Mouse (Mus musculus) neural tube, embryonic 14.5 days (tissue): Measurements from ENCODE around the gene Muc1. TPM values are rescaled to one million over a fixed set of nuclear protein-coding genes. Genes with fewer than 3 reads are reported as not detected.

Source experiments
- ATAC-seq: fragments of 200-750 bp; cut with Nextera tagmentation; 2 replicates; pipeline ENCODE4 v1.8.0; 2017; ENCODE audit warnings: low read depth, mild to moderate bottlenecking, moderate TSS enrichment, moderate library complexity
- H3K27ac ChIP-seq: fragments of 300-500 bp; sonication (generic); 2 replicates; pipeline ENCODE4 v1.5.1; 2014; ENCODE audit warnings: low read depth, mild to moderate bottlenecking, control low read depth, low read length, moderate library complexity, mixed read lengths
- H3K27me3 ChIP-seq: fragments of 300-500 bp; sonication (generic); 2 replicates; pipeline ENCODE4 v1.6.1; 2014; ENCODE audit warnings: low read length; ENCODE audit not compliant: control insufficient read depth, insufficient read depth
- H3K36me3 ChIP-seq: fragments of 300-500 bp; sonication (generic); 2 replicates; pipeline ENCODE4 v1.6.1; 2014; ENCODE audit warnings: low read length, mixed read lengths; ENCODE audit not compliant: control insufficient read depth, insufficient read depth
- H3K4me1 ChIP-seq: fragments of 300-500 bp; sonication (generic); 2 replicates; pipeline ENCODE4 v1.6.1; 2014; ENCODE audit warnings: low read length; ENCODE audit not compliant: control insufficient read depth, insufficient read depth
- H3K4me2 ChIP-seq: fragments of 300-500 bp; sonication (generic); 2 replicates; pipeline ENCODE4 v1.6.1; 2014; ENCODE audit warnings: mild to moderate bottlenecking, low read depth, low read length, control low read depth
- H3K4me3 ChIP-seq: fragments of 300-500 bp; sonication (generic); 2 replicates; pipeline ENCODE4 v1.5.1; 2014; ENCODE audit warnings: low read depth, low read length, control low read depth, mixed read lengths
- H3K9ac ChIP-seq: fragments of 300-500 bp; sonication (generic); replicated peaks from 2 replicates; pipeline ENCODE4 v1.6.1; 2014; ENCODE audit warnings: low read depth, mild to moderate bottlenecking, control low read depth, low read length, mixed read lengths
- H3K9me3 ChIP-seq: fragments of 300-500 bp; sonication (generic); 2 replicates; pipeline ENCODE4 v1.6.1; 2016; ENCODE audit warnings: low read length; ENCODE audit not compliant: control insufficient read depth
- WGBS: fragments of 180-500 bp; shearing (Covaris S2); extraction: QIAGEN DNeasy Blood & Tissue Kit; methylation state at CpG from one replicate; pipeline ENCODE4 v1.1.7; 2014; 5-methylcytosine and 5-hydroxymethylcytosine counted together
- polyA plus RNA-seq: library from polyadenylated mRNA; unstranded; fragments of >200 nt; fragmentation: Nextera tagmentation; extraction: Ambion mirVana; gene quantifications from 2 replicates; pipeline ENCODE4 v1.2.1, GENCODE M21; 2014

Muc1 gene
- polyA plus RNA-seq, 1 experiment from 2014 or later, result 1.4 TPM

GRCm38 (mm10) chr3:89226900-89227299, 2.0 kb upstream of the Muc1 start, which contains the start of gene Mtx1:
Mtx1 (minus strand) TSS chr3:89227088.
- Histone ChIP-seq H3K4me3 (peak within 1 kb of the TSS; percentile 40), H3K36me3 (no peaks in the 10 kb centered on the region), H3K4me2 (peak within 1 kb of the TSS; percentile 57), H3K9me3 (no peaks in the 10 kb centered on the region), H3K27ac (peak within 1 kb of the TSS; percentile 83), H3K9ac (peak within 1 kb of the TSS; percentile 63), H3K4me1 (peaks cover 32% of the 10 kb centered on the region), H3K27me3 (no peaks in the 10 kb centered on the region)
- ATAC-seq, result peak; percentile 5
- 2% methylated on average over 21 of the region's 21 CpGs for WGBS

GRCm38 (mm10) chr3:89227307-89228179, 1.3 kb upstream of the Muc1 start:
- peak overlapping the region; percentile 83 for H3K27ac ChIP-seq
- no peaks in the 10 kb centered on the region for H3K9me3 ChIP-seq
- H3K4me3 ChIP-seq, result peak overlapping the region; percentile 40
- peak overlapping the region; percentile 63 for H3K9ac ChIP-seq
- 3% methylated on average over 41 of the region's 41 CpGs for WGBS
- H3K36me3 ChIP-seq, result no peaks in the 10 kb centered on the region
- peaks cover 32% of the 10 kb centered on the region for H3K4me1 ChIP-seq
- peak; percentile 78 for ATAC-seq
- H3K4me2 ChIP-seq, result peak overlapping the region; percentile 57
- no peaks in the 10 kb centered on the region for H3K27me3 ChIP-seq

GRCm38 (mm10) chr3:89228180-89228549, 692 bp upstream of the Muc1 start:
- peak overlapping the region; percentile 40 for H3K4me3 ChIP-seq
- peak; percentile 33; the same call in 1 of the 2 replicates for ATAC-seq
- H3K9ac ChIP-seq, result peak overlapping the region; percentile 21; the same call in 1 of the 2 replicates
- no peaks in the 10 kb centered on the region for H3K36me3 ChIP-seq
- H3K27me3 ChIP-seq, result no peaks in the 10 kb centered on the region
- under 1% methylated on average over 18 of the region's 20 CpGs for WGBS
- peak overlapping the region; percentile 57 for H3K4me2 ChIP-seq
- no peaks in the 10 kb centered on the region for H3K9me3 ChIP-seq
- peak overlapping the region; percentile 70 for H3K27ac ChIP-seq
- H3K4me1 ChIP-seq, result peaks cover 32% of the 10 kb centered on the region

- H3K4me3 ChIP-seq, result no peak overlapping the region
- ATAC-seq, result no peak
- no peak overlapping the region for H3K27ac ChIP-seq
- no peaks in the 10 kb centered on the region for H3K27me3 ChIP-seq
- WGBS, result 55% methylated on average over 4 of the region's 4 CpGs
- no peaks in the 10 kb centered on the region for H3K9me3 ChIP-seq
- no peak overlapping the region for H3K9ac ChIP-seq
- peaks cover 8% of the 10 kb centered on the region for H3K36me3 ChIP-seq
- H3K4me2 ChIP-seq, result no peak overlapping the region
- H3K4me1 ChIP-seq, result peaks cover 30% of the 10 kb centered on the region
Observed at GRCm38 (mm10) chr3:89229276-89229675, 419 bp downstream of the Muc1 start.

- Histone ChIP-seq H3K4me3 (no peak overlapping the region), H3K4me2 (no peak overlapping the region), H3K27ac (no peak overlapping the region), H3K27me3 (no peaks in the 10 kb centered on the region), H3K36me3 (peaks cover 21% of the 10 kb centered on the region), H3K9ac (no peak overlapping the region), H3K4me1 (peaks cover 23% of the 10 kb centered on the region), H3K9me3 (no peaks in the 10 kb centered on the region)
- 95% methylated on average over 2 of the region's 2 CpGs for WGBS
- ATAC-seq, result no peak
Observed at GRCm38 (mm10) chr3:89230561-89230960, 1.7 kb downstream of the Muc1 start.

GRCm38 (mm10) chr3:89231345-89231744, 2.5 kb downstream of the Muc1 start:
- peaks cover 25% of the 10 kb centered on the region for H3K36me3 ChIP-seq
- H3K4me1 ChIP-seq, result peaks cover 16% of the 10 kb centered on the region; the same call in 1 of the 2 replicates
- H3K9me3 ChIP-seq, result no peaks in the 10 kb centered on the region
- ATAC-seq, result no peak
- no peak overlapping the region for H3K27ac ChIP-seq
- H3K4me3 ChIP-seq, result no peak overlapping the region
- WGBS, result 83% methylated on average over 7 of the region's 7 CpGs
- no peak overlapping the region for H3K4me2 ChIP-seq
- no peaks in the 10 kb centered on the region for H3K27me3 ChIP-seq
- no peak overlapping the region for H3K9ac ChIP-seq

- ATAC-seq, result no peak
- Histone ChIP-seq H3K4me2 (no peak overlapping the region), H3K27ac (no peak overlapping the region), H3K9ac (no peak overlapping the region), H3K36me3 (peaks cover 30% of the 10 kb centered on the region), H3K4me1 (peaks cover 12% of the 10 kb centered on the region; the same call in 1 of the 2 replicates), H3K9me3 (no peaks in the 10 kb centered on the region), H3K4me3 (no peak overlapping the region), H3K27me3 (no peaks in the 10 kb centered on the region)
- 81% methylated on average over 16 of the region's 16 CpGs for WGBS
Observed at GRCm38 (mm10) chr3:89231772-89232275, 3.0 kb downstream of the Muc1 start.

- Histone ChIP-seq H3K36me3 (peaks cover 37% of the 10 kb centered on the region), H3K9me3 (no peaks in the 10 kb centered on the region), H3K27ac (no peak overlapping the region), H3K4me2 (no peak overlapping the region), H3K4me1 (peaks cover 4% of the 10 kb centered on the region; the same call in 1 of the 2 replicates), H3K27me3 (no peaks in the 10 kb centered on the region), H3K9ac (no peak overlapping the region), H3K4me3 (no peak overlapping the region)
- no peak for ATAC-seq
- WGBS, result 67% methylated on average over 6 of the region's 6 CpGs
Observed at GRCm38 (mm10) chr3:89232614-89233013, 3.8 kb downstream of the Muc1 start.

- no peak overlapping the region for H3K27ac ChIP-seq
- no peak for ATAC-seq
- no peaks in the 10 kb centered on the region for H3K27me3 ChIP-seq
- WGBS, result 86% methylated on average over 14 of the region's 14 CpGs
- no peak overlapping the region for H3K4me3 ChIP-seq
- no peak overlapping the region for H3K4me2 ChIP-seq
- H3K9me3 ChIP-seq, result no peaks in the 10 kb centered on the region
- no peak overlapping the region for H3K9ac ChIP-seq
- no peaks in the 10 kb centered on the region for H3K4me1 ChIP-seq
- peaks cover 47% of the 10 kb centered on the region for H3K36me3 ChIP-seq
Observed at GRCm38 (mm10) chr3:89233562-89234110, 4.8 kb downstream of the Muc1 start.
